Mouse (Mus musculus): ENCODE data around the gene Fam205a1. TPM values are rescaled to one million over a fixed set of nuclear protein-coding genes. Genes with fewer than 3 reads are reported as not detected.
A peak's percentile ranks its signal among the peaks of the same experiment; 100 is the strongest.
"Not testable (repeated sequence)": the region's sequence is repeated elsewhere in the genome, so short reads cannot be mapped to it uniquely, and the experiment has no call there.

Fam205a1 gene
- not detected in 2 replicates for polyA plus RNA-seq (2015; fragmentation: Nextera tagmentation; extraction: Ambion mirVana)

DNA sequence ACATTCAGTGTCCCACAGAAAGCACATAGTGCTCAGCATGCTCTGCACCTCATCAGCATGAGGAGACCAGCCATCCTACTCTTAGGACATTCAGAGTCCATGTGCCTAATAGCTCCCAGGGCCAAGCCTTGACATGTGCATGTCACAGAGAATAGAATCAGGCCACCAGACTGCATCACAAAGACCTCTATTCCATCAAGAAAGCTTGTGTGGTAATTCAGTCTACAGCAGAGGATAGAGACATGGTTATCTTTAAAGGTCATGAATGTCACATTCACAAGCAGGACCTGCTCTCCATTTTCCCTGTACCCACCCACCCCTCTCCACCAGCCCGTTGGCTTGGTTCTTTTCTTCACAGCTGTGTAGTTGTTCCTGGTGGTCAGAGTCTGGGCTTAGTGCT is at the start of gene Fam205a1:
TSS of gene Fam205a1 (minus strand) at position 101 of the 400 bp plus-strand sequence.
- not testable (repeated sequence) for H3K27ac ChIP-seq (ENCODE audit: low read length); H3K9ac ChIP-seq (replicated peaks; ENCODE audit: low read depth); H3K4me3 ChIP-seq (ENCODE audit: low read depth, low read length); H3K27me3 ChIP-seq (replicated peaks; ENCODE audit: insufficient read depth, low read length); ATAC-seq; H3K9me3 ChIP-seq (ENCODE audit: low read length); H3K36me3 ChIP-seq (ENCODE audit: insufficient read depth, low read length); H3K4me1 ChIP-seq (ENCODE audit: insufficient read depth, low read depth, low read length); DNase-seq (ENCODE audit: low spot score); H3K4me2 ChIP-seq (replicated peaks; ENCODE audit: low read depth, low read length)
- WGBS, result 17% methylated on average over 1 of the region's 1 CpGs

DNA sequence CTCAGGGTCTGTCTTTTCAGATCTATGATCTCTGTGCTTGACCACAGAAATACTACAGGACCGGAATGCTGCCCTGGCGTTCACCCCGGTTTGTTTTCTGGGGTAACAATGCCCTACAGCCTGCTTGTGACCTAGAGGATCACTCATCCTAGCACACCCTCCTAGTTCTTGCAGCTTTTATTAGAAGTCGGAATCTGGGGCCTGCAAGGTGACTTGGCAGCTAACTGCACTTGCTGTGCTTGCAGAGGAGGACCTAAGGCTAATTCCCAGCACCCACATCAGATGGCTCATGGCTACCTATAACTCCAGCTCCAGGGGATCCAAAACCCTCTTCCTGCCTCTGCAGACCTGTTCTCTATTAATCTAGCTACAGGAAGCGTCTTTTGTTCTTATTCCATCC is 49.0 kb upstream of the Fam205a1 start:
- Histone ChIP-seq H3K9me3 (ENCODE audit: low read length) (no peaks in the 10 kb centered on the region), H3K4me1 (ENCODE audit: insufficient read depth, low read depth, low read length) (no peaks in the 10 kb centered on the region), H3K27me3 (replicated peaks; ENCODE audit: insufficient read depth, low read length) (no peaks in the 10 kb centered on the region), H3K9ac (replicated peaks; ENCODE audit: low read depth) (no peak overlapping the region), H3K27ac (ENCODE audit: low read length) (no peak overlapping the region), H3K36me3 (ENCODE audit: insufficient read depth, low read length) (no peaks in the 10 kb centered on the region), H3K4me2 (replicated peaks; ENCODE audit: low read depth, low read length) (no peak overlapping the region), H3K4me3 (ENCODE audit: low read depth, low read length) (no peak overlapping the region)
- TF ChIP-seq CTCF (IDR thresholded peaks at IDR 0.05), result no peak
- no peak for TF ChIP-seq EP300 (IDR thresholded peaks at IDR 0.05)
- WGBS, result 83% methylated on average over 5 of the region's 5 CpGs
- DNase-seq (ENCODE audit: low spot score) (no peak), ATAC-seq (no peak)

DNA sequence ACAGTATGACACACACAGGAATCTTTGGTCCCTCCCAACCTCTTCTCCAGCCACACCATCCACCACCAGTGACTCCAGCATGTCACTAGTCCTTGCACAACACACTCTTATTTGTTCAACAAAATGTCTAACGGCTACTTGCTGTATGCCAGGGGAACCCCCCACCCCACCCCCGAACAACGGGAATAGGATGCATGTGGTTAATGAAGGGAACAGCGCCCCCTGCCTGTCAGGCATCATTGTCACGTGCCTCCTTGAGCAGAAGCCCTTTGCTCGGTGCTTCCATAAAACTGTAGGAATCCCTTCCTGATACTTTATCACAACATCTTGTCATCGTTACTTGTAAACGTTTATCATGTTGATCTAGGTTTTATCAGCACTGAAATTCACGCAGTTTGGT is 48.5 kb upstream of the Fam205a1 start:
- WGBS, result 43% methylated on average over 9 of the region's 9 CpGs
- no peaks in the 10 kb centered on the region for H3K27me3 ChIP-seq (replicated peaks; ENCODE audit: insufficient read depth, low read length)
- DNase-seq (ENCODE audit: low spot score) (peak; percentile 16), ATAC-seq (no peak)
- H3K4me3 ChIP-seq (ENCODE audit: low read depth, low read length), result no peak overlapping the region
- H3K4me1 ChIP-seq (ENCODE audit: insufficient read depth, low read depth, low read length), result no peaks in the 10 kb centered on the region
- TF ChIP-seq EP300 (IDR thresholded peaks at IDR 0.05), result no peak
- peak; percentile 66 for TF ChIP-seq CTCF (IDR thresholded peaks at IDR 0.05)
- H3K27ac ChIP-seq (ENCODE audit: low read length), result no peak overlapping the region
- H3K36me3 ChIP-seq (ENCODE audit: insufficient read depth, low read length), result no peaks in the 10 kb centered on the region
- no peaks in the 10 kb centered on the region for H3K9me3 ChIP-seq (ENCODE audit: low read length)
- no peak overlapping the region for H3K9ac ChIP-seq (replicated peaks; ENCODE audit: low read depth)
- no peak overlapping the region for H3K4me2 ChIP-seq (replicated peaks; ENCODE audit: low read depth, low read length)

DNA sequence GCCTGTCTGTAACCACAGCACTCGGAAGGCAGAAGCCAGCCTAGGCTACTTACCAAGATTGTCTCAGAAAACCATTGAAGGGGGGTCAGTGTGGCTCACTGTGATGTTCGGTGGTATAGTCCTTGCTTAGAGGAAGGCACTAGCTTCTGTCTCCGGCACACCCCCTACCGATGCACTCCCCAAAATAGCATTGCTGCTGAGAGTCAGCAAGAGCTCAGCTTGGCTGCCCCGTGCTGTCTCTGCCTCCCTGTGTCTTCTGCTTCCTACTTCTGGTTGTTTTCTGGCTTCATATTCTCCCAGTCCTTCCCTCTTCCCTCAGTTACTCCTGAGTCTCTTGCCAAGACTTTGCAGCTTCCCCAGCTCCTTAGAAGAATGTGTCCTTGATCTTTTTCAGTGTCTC is 47.2 kb upstream of the Fam205a1 start:
- H3K4me1 ChIP-seq (ENCODE audit: insufficient read depth, low read depth, low read length), result no peaks in the 10 kb centered on the region
- DNase-seq (ENCODE audit: low spot score), result no peak
- no peak overlapping the region for H3K4me3 ChIP-seq (ENCODE audit: low read depth, low read length)
- H3K27me3 ChIP-seq (replicated peaks; ENCODE audit: insufficient read depth, low read length), result no peaks in the 10 kb centered on the region
- no peaks in the 10 kb centered on the region for H3K36me3 ChIP-seq (ENCODE audit: insufficient read depth, low read length)
- H3K9me3 ChIP-seq (ENCODE audit: low read length), result no peaks in the 10 kb centered on the region
- 52% methylated on average over 5 of the region's 5 CpGs for WGBS
- no peak overlapping the region for H3K4me2 ChIP-seq (replicated peaks; ENCODE audit: low read depth, low read length)
- H3K9ac ChIP-seq (replicated peaks; ENCODE audit: low read depth), result no peak overlapping the region
- H3K27ac ChIP-seq (ENCODE audit: low read length), result no peak overlapping the region
- TF ChIP-seq EP300 (IDR thresholded peaks at IDR 0.05), result no peak
- TF ChIP-seq CTCF (IDR thresholded peaks at IDR 0.05), result no peak
- ATAC-seq, result no peak

DNA sequence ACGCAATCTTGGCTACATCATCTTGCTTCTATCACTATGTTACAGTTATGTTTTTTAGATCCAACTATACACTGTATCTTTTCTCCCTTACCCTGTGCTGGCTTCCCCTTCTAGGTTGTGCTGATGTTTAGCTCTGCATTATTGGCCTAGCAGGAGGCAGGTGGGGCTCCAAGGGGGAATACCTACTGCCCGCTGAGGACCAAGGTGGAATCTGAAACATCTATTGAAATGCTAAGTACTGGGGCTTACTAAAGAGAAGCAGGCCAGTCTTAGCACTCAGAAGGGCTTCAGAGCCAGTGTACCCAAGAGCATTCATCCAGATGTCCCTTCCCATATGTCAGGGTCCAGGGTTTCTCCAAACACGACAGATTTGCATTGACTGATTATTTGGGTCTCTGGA is 45.2 kb upstream of the Fam205a1 start:
- no peak for DNase-seq (ENCODE audit: low spot score)
- no peak overlapping the region for H3K4me2 ChIP-seq (replicated peaks; ENCODE audit: low read depth, low read length)

DNA sequence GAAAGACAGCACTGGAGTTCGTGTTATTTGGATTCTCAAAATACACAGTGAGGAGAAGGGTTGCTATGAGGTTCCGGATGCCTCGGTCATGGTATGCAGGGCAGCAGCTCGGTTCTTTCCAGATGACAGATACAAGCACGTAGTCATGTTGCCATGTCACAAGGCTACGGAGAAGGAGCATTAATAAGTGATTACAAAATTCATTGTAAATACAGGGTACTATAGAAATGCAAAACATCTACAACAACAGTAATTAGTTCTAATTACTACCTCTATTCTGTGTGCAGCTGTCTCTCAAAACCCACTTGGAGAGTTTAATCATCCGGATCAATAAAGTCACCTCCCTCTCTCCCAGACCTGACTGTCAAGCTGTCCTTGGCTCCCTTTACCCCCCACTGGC is 41.4 kb upstream of the Fam205a1 start:
- no peak for DNase-seq (ENCODE audit: low spot score)
- no peaks in the 10 kb centered on the region for H3K27me3 ChIP-seq (replicated peaks; ENCODE audit: insufficient read depth, low read length)
- H3K4me2 ChIP-seq (replicated peaks; ENCODE audit: low read depth, low read length), result no peak overlapping the region
- WGBS, result 84% methylated on average over 7 of the region's 7 CpGs
- no peak overlapping the region for H3K9ac ChIP-seq (replicated peaks; ENCODE audit: low read depth)
- no peak overlapping the region for H3K4me3 ChIP-seq (ENCODE audit: low read depth, low read length)
- H3K9me3 ChIP-seq (ENCODE audit: low read length), result no peaks in the 10 kb centered on the region
- no peak for ATAC-seq
- no peak overlapping the region for H3K27ac ChIP-seq (ENCODE audit: low read length)
- TF ChIP-seq EP300 (IDR thresholded peaks at IDR 0.05) (no peak), CTCF (IDR thresholded peaks at IDR 0.05) (no peak)
- H3K4me1 ChIP-seq (ENCODE audit: insufficient read depth, low read depth, low read length), result no peaks in the 10 kb centered on the region
- no peaks in the 10 kb centered on the region for H3K36me3 ChIP-seq (ENCODE audit: insufficient read depth, low read length)

More for the DNA sequence above, 45.2 kb upstream of the Fam205a1 start:
- Histone ChIP-seq H3K27me3 (replicated peaks; ENCODE audit: insufficient read depth, low read length) (no peaks in the 10 kb centered on the region), H3K36me3 (ENCODE audit: insufficient read depth, low read length) (no peaks in the 10 kb centered on the region), H3K4me1 (ENCODE audit: insufficient read depth, low read depth, low read length) (no peaks in the 10 kb centered on the region), H3K27ac (ENCODE audit: low read length) (no peak overlapping the region), H3K9ac (replicated peaks; ENCODE audit: low read depth) (no peak overlapping the region), H3K4me3 (ENCODE audit: low read depth, low read length) (no peak overlapping the region), H3K9me3 (ENCODE audit: low read length) (no peaks in the 10 kb centered on the region)
- TF ChIP-seq CTCF (IDR thresholded peaks at IDR 0.05), result no peak
- no peak for TF ChIP-seq EP300 (IDR thresholded peaks at IDR 0.05)
- ATAC-seq, result no peak
- WGBS, result 40% methylated on average over 3 of the region's 3 CpGs

DNA sequence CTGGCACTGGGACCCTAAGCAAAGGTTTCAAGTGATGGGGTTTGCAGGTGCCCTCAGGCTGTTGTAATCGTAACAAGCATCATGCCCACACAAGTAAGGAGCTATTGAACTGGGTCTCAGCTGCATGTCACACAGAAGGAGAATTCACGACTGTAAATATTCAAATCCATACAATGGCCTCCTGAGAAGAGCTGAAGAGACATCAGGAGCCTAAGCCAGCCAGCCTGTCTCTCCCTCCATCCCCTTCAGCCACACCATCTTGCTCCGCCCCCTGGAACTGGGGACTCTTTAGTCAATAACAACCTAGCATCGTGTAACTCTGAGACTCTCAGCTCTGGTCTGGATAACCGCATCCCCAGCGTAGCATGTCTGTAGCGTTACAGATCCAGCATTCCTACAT is 37.5 kb upstream of the Fam205a1 start:
- Histone ChIP-seq H3K27ac (ENCODE audit: low read length) (no peak overlapping the region), H3K9ac (replicated peaks; ENCODE audit: low read depth) (no peak overlapping the region), H3K4me2 (replicated peaks; ENCODE audit: low read depth, low read length) (no peak overlapping the region), H3K4me3 (ENCODE audit: low read depth, low read length) (no peak overlapping the region), H3K4me1 (ENCODE audit: insufficient read depth, low read depth, low read length) (no peaks in the 10 kb centered on the region), H3K27me3 (replicated peaks; ENCODE audit: insufficient read depth, low read length) (no peaks in the 10 kb centered on the region), H3K36me3 (ENCODE audit: insufficient read depth, low read length) (no peaks in the 10 kb centered on the region), H3K9me3 (ENCODE audit: low read length) (no peaks in the 10 kb centered on the region)
- TF ChIP-seq CTCF (IDR thresholded peaks at IDR 0.05), result no peak
- 60% methylated on average over 7 of the region's 7 CpGs for WGBS
- no peak for DNase-seq (ENCODE audit: low spot score)
- no peak for ATAC-seq

Data from lung, postnatal 0 days (tissue).